Mouse (Mus musculus): ENCODE results near the gene Arpc4. TPM values are rescaled to one million over a fixed set of nuclear protein-coding genes. Genes with fewer than 3 reads are reported as not detected.

Arpc4 gene
- polyA plus RNA-seq, 1 experiment from 2014 or later: 265 TPM

DNA sequence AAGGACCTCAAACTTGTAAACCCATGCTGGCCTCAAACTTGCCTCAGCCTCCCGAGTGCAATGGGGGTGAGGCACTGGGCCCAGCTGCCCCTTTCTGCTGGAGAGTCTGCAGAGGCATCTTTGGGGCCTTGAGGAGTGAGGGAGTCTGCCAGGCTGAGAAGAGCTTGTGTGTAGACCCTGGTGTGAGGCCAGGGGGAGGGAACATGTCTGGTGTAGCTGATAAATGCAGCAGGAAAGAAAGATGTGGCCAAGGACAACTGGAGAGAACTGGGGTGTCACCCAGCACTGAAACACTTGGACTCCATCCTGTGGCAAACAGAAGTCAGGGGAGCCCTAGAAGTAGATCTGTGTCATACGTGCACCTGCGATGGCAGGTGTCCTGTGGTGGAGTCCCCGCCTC, 4.4 kb upstream of the Arpc4 start:
- Histone ChIP-seq H3K4me3 (ENCODE audit: low read depth, low read length) (no peak overlapping the region), H3K9ac (ENCODE audit: low read length) (no peak overlapping the region), H3K36me3 (ENCODE audit: control insufficient read depth, insufficient read depth, low read length) (peaks cover 73% of the 10 kb centered on the region), H3K27me3 (replicated peaks; ENCODE audit: control insufficient read depth, insufficient read depth, low read length) (no peaks in the 10 kb centered on the region), H3K27ac (ENCODE audit: low read depth, low read length) (no peak overlapping the region), H3K4me2 (ENCODE audit: low read length) (no peak overlapping the region), H3K9me3 (replicated peaks; ENCODE audit: control insufficient read depth, low read length) (no peaks in the 10 kb centered on the region), H3K4me1 (ENCODE audit: control insufficient read depth, insufficient read depth, low read length) (peaks cover 7% of the 10 kb centered on the region; the same call in 1 of the 2 replicates)
- 95% methylated on average over 4 of the region's 4 CpGs for WGBS
- ATAC-seq (no peak), DNase-seq (ENCODE audit: low spot score) (no peak)

DNA sequence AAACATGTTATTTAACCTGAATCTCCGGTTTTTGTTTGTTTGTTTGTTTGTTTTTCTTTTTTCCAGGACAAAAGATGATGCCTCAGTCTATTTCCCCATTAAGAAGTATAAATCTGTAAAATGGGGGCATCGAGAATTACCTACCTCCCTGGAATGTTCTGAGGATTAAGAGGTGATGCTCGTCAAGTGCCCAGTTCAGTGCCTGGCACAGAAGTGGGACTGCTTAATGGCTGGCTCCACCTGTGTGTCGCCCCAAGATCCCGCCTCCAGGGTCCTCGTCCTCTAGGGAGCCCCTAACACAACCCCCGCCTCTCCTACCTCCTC, 781 bp upstream of the Arpc4 start:
- ATAC-seq (no peak; the same call in 1 of the 2 replicates), DNase-seq (ENCODE audit: low spot score) (no peak)
- peaks cover 56% of the 10 kb centered on the region for H3K36me3 ChIP-seq (ENCODE audit: control insufficient read depth, insufficient read depth, low read length)
- peak overlapping the region; percentile 84 for H3K4me3 ChIP-seq (ENCODE audit: low read depth, low read length)
- WGBS: 10% methylated on average over 7 of the region's 7 CpGs
- H3K27ac ChIP-seq (ENCODE audit: low read depth, low read length): peak overlapping the region; percentile 69
- H3K4me1 ChIP-seq (ENCODE audit: control insufficient read depth, insufficient read depth, low read length): peaks cover 11% of the 10 kb centered on the region; the same call in 1 of the 2 replicates
- H3K27me3 ChIP-seq (replicated peaks; ENCODE audit: control insufficient read depth, insufficient read depth, low read length): no peaks in the 10 kb centered on the region
- H3K4me2 ChIP-seq (ENCODE audit: low read length): peak overlapping the region; percentile 73
- H3K9ac ChIP-seq (ENCODE audit: low read length): peak overlapping the region; percentile 89
- no peaks in the 10 kb centered on the region for H3K9me3 ChIP-seq (replicated peaks; ENCODE audit: control insufficient read depth, low read length)

DNA sequence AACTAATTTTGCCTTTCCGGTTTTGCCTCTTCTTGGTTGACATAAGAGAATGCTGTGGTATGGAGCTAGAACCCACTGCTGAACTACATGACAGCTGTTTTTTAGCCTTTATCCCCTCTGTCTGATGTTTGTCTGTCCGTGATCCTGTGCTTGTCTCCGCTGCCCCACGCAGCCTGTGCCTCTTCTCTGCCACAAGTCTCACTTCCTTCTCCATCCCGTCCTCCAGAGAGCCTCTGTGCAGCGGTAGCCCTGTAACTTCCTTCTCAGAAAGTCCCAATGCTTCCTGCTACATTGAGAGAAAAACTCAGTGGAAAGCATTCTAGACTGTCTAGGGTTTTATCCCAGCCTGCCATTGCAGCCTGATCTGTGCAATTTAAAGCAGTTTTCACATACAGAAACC, 1.3 kb downstream of the Arpc4 start:
- peaks cover 56% of the 10 kb centered on the region for H3K36me3 ChIP-seq (ENCODE audit: control insufficient read depth, insufficient read depth, low read length)
- H3K4me2 ChIP-seq (ENCODE audit: low read length): peak overlapping the region; percentile 73; the same call in 1 of the 2 replicates
- peaks cover 11% of the 10 kb centered on the region; the same call in 1 of the 2 replicates for H3K4me1 ChIP-seq (ENCODE audit: control insufficient read depth, insufficient read depth, low read length)
- no peak overlapping the region for H3K9ac ChIP-seq (ENCODE audit: low read length)
- H3K4me3 ChIP-seq (ENCODE audit: low read depth, low read length): peak overlapping the region; percentile 13; the same call in 1 of the 2 replicates
- no peak for ATAC-seq
- H3K9me3 ChIP-seq (replicated peaks; ENCODE audit: control insufficient read depth, low read length): no peaks in the 10 kb centered on the region
- no peaks in the 10 kb centered on the region for H3K27me3 ChIP-seq (replicated peaks; ENCODE audit: control insufficient read depth, insufficient read depth, low read length)
- no peak overlapping the region for H3K27ac ChIP-seq (ENCODE audit: low read depth, low read length)
- 94% methylated on average over 6 of the region's 6 CpGs for WGBS
- no peak for DNase-seq (ENCODE audit: low spot score)

DNA sequence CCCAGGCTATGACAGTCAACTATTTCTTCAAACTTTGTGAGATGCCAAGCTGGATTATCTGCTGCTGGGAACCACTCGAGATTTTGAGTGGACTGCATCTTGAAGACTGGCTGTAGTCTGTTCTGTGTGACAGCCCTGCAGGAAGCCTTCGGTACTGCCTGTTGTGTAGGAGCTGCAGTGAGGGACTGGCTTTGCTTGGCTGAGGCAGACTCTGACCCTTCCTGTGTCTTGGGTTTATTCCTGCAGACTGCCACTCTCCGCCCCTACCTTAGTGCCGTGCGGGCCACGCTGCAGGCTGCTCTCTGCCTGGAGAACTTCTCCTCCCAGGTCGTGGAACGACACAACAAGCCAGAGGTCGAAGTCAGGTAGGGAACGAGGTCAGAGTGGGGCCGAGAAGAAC, 2.6 kb downstream of the Arpc4 start:
- peaks cover 54% of the 10 kb centered on the region for H3K36me3 ChIP-seq (ENCODE audit: control insufficient read depth, insufficient read depth, low read length)
- DNase-seq (ENCODE audit: low spot score): no peak

DNA sequence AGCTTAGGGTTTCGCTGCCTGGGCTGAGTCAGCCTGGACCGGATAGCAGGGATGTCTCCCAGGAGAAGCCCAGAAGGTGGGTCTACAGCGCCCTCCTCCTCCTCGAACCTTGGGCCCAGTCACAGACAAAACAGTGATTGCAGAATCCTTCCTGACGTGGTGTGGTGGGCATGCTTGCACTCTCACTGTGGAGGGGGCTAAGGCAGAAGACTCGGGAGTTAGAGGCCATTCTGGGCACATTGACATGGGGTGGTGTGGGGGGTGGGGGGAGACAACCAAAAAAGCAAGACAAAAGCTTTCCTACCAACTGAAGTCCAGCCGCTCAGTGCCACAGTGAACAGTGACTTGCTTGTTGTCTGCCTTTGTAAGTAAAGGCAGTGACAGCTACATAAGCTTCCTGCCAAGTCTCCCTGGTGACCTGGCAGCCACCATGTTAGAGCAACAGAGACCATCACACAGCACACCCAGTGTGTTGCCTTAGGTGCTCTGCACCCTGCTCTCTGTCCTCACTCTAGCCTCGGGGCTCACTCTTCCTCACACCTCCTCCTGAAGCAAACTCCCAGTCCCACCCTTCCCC, 6.5 kb downstream of the Arpc4 start:
- Histone ChIP-seq H3K4me1 (ENCODE audit: control insufficient read depth, insufficient read depth, low read length) (no peaks in the 10 kb centered on the region), H3K9me3 (replicated peaks; ENCODE audit: control insufficient read depth, low read length) (no peaks in the 10 kb centered on the region), H3K36me3 (ENCODE audit: control insufficient read depth, insufficient read depth, low read length) (peaks cover 89% of the 10 kb centered on the region), H3K27ac (ENCODE audit: low read depth, low read length) (no peak overlapping the region), H3K27me3 (replicated peaks; ENCODE audit: control insufficient read depth, insufficient read depth, low read length) (no peaks in the 10 kb centered on the region), H3K4me2 (ENCODE audit: low read length) (no peak overlapping the region), H3K9ac (ENCODE audit: low read length) (no peak overlapping the region), H3K4me3 (ENCODE audit: low read depth, low read length) (no peak overlapping the region)
- DNase-seq (ENCODE audit: low spot score): no peak
- whole genome bisulfite sequencing: 91% methylated on average over 8 of the region's 8 CpGs
- no peak for ATAC-seq

More for the DNA sequence above, 2.6 kb downstream of the Arpc4 start:
- 94% methylated on average over 11 of the region's 11 CpGs for WGBS
- Histone ChIP-seq H3K27me3 (replicated peaks; ENCODE audit: control insufficient read depth, insufficient read depth, low read length) (no peaks in the 10 kb centered on the region), H3K4me2 (ENCODE audit: low read length) (no peak overlapping the region), H3K9ac (ENCODE audit: low read length) (no peak overlapping the region), H3K4me1 (ENCODE audit: control insufficient read depth, insufficient read depth, low read length) (peaks cover 11% of the 10 kb centered on the region; the same call in 1 of the 2 replicates), H3K4me3 (ENCODE audit: low read depth, low read length) (no peak overlapping the region), H3K27ac (ENCODE audit: low read depth, low read length) (no peak overlapping the region), H3K9me3 (replicated peaks; ENCODE audit: control insufficient read depth, low read length) (no peaks in the 10 kb centered on the region)
- ATAC-seq: no peak

DNA sequence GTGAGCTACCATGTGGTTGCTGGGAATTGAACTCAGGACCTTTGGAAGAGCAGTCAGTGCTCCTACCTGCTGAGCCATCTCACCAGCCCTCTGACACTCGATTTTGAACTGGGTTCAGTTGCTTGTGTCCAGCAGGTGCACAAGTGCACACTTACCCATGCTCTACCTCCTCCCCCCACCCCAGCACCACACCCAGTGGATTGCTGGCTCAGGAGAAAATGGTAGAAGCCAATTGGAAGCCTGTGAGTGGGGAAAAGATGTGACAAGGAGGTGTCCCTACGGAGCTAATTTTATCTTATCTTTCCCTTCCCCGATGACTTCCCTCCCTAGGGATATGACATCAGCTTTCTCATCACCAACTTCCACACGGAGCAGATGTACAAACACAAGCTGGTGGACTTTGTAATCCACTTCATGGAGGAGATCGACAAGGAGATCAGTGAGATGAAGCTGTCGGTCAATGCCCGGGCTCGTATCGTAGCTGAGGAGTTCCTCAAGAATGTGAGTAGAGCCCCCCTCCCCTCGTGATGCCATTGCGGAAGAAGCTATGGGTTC, 7.3 kb downstream of the Arpc4 start:
- Histone ChIP-seq H3K9me3 (replicated peaks; ENCODE audit: control insufficient read depth, low read length) (no peaks in the 10 kb centered on the region), H3K27ac (ENCODE audit: low read depth, low read length) (no peak overlapping the region), H3K4me2 (ENCODE audit: low read length) (no peak overlapping the region), H3K4me3 (ENCODE audit: low read depth, low read length) (no peak overlapping the region), H3K9ac (ENCODE audit: low read length) (no peak overlapping the region), H3K27me3 (replicated peaks; ENCODE audit: control insufficient read depth, insufficient read depth, low read length) (no peaks in the 10 kb centered on the region), H3K4me1 (ENCODE audit: control insufficient read depth, insufficient read depth, low read length) (no peaks in the 10 kb centered on the region), H3K36me3 (ENCODE audit: control insufficient read depth, insufficient read depth, low read length) (peaks cover 96% of the 10 kb centered on the region)
- WGBS: 94% methylated on average over 11 of the region's 11 CpGs
- no peak for DNase-seq (ENCODE audit: low spot score)
- ATAC-seq: no peak

DNA sequence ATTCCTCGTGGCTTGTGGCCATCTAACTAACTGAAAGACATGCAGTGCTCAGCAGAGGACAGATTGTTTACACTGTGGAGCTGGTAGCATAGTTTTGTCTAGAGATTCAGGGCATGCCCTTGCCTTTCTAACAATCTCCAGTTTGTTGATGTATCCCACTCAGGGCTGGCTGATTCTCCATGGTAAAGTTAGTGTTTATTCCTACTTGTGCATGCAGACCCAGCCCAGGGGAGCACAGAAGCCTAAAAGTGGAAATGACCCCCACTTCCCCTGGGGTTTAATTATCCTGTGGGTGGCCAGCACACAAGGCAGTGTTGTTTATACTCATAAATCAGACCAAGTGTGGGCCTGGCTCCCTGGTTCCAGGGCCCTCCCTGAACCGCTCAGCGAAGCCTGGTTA, 8.1 kb downstream of the Arpc4 start:
- no peak overlapping the region for H3K9ac ChIP-seq (ENCODE audit: low read length)
- H3K27ac ChIP-seq (ENCODE audit: low read depth, low read length): no peak overlapping the region
- no peaks in the 10 kb centered on the region for H3K27me3 ChIP-seq (replicated peaks; ENCODE audit: control insufficient read depth, insufficient read depth, low read length)
- no peaks in the 10 kb centered on the region for H3K4me1 ChIP-seq (ENCODE audit: control insufficient read depth, insufficient read depth, low read length)
- H3K4me3 ChIP-seq (ENCODE audit: low read depth, low read length): no peak overlapping the region
- ATAC-seq (no peak), DNase-seq (ENCODE audit: low spot score) (no peak)
- H3K4me2 ChIP-seq (ENCODE audit: low read length): no peak overlapping the region
- 89% methylated on average over 3 of the region's 3 CpGs for WGBS
- H3K9me3 ChIP-seq (replicated peaks; ENCODE audit: control insufficient read depth, low read length): no peaks in the 10 kb centered on the region
- H3K36me3 ChIP-seq (ENCODE audit: control insufficient read depth, insufficient read depth, low read length): peaks cover 95% of the 10 kb centered on the region

DNA sequence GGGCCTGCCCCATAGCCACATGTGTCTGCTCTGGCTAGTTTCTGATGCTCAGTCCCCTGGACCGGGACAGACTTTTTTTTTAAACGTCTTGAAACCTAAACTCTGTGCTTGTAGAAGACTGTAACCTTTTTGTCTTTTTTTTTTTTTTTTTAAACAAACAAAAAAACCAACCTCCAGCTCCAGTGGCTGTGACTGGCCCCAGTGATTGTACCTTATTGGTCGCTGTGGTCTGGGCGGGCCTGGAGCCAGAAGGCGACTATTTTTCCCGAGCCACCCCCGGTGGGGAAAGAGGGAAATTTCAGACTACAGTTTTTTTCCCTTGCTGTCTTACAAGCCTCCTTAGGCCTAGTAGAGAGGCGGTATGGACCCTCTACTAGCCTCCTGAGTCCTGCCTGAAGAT, 11.0 kb downstream of the Arpc4 start, which contains the start of gene Ttll3:
Gene Ttll3, plus strand, starts transcription at position 301 of the 400 bp plus-strand sequence.
- 74% methylated on average over 8 of the region's 8 CpGs for WGBS
- Histone ChIP-seq H3K4me1 (ENCODE audit: control insufficient read depth, insufficient read depth, low read length) (peaks cover 6% of the 10 kb centered on the region; the same call in 1 of the 2 replicates), H3K4me3 (ENCODE audit: low read depth, low read length) (no peak within 1 kb of the TSS), H3K9ac (ENCODE audit: low read length) (no peak within 1 kb of the TSS), H3K4me2 (ENCODE audit: low read length) (no peak within 1 kb of the TSS), H3K9me3 (replicated peaks; ENCODE audit: control insufficient read depth, low read length) (no peaks in the 10 kb centered on the region), H3K36me3 (ENCODE audit: control insufficient read depth, insufficient read depth, low read length) (peaks cover 66% of the 10 kb centered on the region), H3K27ac (ENCODE audit: low read depth, low read length) (no peak within 1 kb of the TSS), H3K27me3 (replicated peaks; ENCODE audit: control insufficient read depth, insufficient read depth, low read length) (no peaks in the 10 kb centered on the region)
- ATAC-seq: no peak
- DNase-seq (ENCODE audit: low spot score): no peak

DNA sequence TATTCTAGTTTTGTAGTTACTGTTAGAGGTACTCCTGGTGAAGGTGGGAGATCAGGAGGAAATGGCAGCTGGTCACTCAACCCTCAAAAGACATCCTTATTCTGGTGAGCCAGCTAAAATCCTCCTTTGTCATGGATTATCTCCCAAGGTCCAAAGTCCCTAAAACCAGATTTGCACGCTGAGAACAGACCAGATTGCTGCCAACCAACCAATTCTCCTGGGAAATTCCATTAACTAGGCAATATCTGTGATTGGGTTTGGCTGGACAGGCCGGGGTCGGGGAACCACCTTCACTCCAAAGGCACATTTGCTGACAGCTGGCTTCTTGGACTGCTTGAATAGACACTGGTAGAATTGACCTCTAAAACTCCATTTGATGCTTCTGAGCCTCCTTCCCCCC, 12.8 kb downstream of the Arpc4 start:
- Histone ChIP-seq H3K4me2 (ENCODE audit: low read length) (no peak overlapping the region), H3K4me3 (ENCODE audit: low read depth, low read length) (no peak overlapping the region), H3K27ac (ENCODE audit: low read depth, low read length) (no peak overlapping the region), H3K27me3 (replicated peaks; ENCODE audit: control insufficient read depth, insufficient read depth, low read length) (no peaks in the 10 kb centered on the region), H3K9ac (ENCODE audit: low read length) (no peak overlapping the region), H3K36me3 (ENCODE audit: control insufficient read depth, insufficient read depth, low read length) (peaks cover 49% of the 10 kb centered on the region), H3K4me1 (ENCODE audit: control insufficient read depth, insufficient read depth, low read length) (peaks cover 6% of the 10 kb centered on the region; the same call in 1 of the 2 replicates), H3K9me3 (replicated peaks; ENCODE audit: control insufficient read depth, low read length) (no peaks in the 10 kb centered on the region)
- WGBS: 93% methylated on average over 3 of the region's 3 CpGs
- DNase-seq (ENCODE audit: low spot score) (no peak), ATAC-seq (no peak)

All from forebrain, embryonic 14.5 days (tissue).